Mouse (Mus musculus): ENCODE data around the gene Palm2.

DNA sequence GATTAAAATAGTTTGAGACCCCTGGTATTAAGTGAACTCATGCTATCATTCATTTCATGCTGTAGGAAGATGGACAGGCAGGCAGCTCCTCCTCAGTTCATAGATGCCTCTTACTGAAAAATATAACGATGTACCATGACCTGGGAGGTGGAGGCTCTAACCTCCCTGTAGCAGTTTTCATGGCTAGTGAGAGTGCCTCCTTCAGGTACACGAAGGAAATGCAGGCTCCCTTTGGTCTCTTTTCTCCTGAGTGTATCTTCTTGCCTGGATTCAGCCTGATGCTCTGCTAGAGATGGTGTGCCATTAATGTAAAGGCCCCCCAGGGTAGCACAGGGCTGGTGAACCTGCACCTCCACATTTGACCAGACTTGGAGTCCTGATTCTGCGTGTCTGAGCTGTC, 222.8 kb downstream of the Palm2 start:
- TF ChIP-seq CTCF (IDR thresholded peaks at IDR 0.05; ENCODE audit: low read depth) (no peak), EP300 (optimal IDR thresholded peaks at IDR 0.05) (no peak)
